Mouse (Mus musculus) hindbrain, embryonic 11.5 days (tissue): Measurements from ENCODE around the gene Wwox. TPM values are rescaled to one million over a fixed set of nuclear protein-coding genes. Genes with fewer than 3 reads are reported as not detected.

Experiments used
- ATAC-seq: fragments of 200-750 bp; cut with Nextera tagmentation; 2 replicates; pipeline ENCODE4 v1.8.0; 2017; ENCODE audit warnings: mild to moderate bottlenecking, moderate TSS enrichment, moderate library complexity; ENCODE audit not compliant: low FRiP score
- DNase-seq: peaks from one replicate; pipeline ENCODE4 v3.0.0-alpha.2; 2015; ENCODE audit warnings: low spot score
- H3K27ac ChIP-seq: fragments of 300-500 bp; sonication (generic); 2 replicates; pipeline ENCODE4 v1.5.1; 2014; ENCODE audit warnings: mild to moderate bottlenecking, low read depth, low read length
- H3K27me3 ChIP-seq: fragments of 300-500 bp; sonication (generic); 2 replicates; pipeline ENCODE4 v1.6.1; 2014; ENCODE audit warnings: mild to moderate bottlenecking, low read length, moderate library complexity, mixed read lengths; ENCODE audit not compliant: control insufficient read depth, insufficient read depth
- H3K36me3 ChIP-seq: fragments of 300-500 bp; sonication (generic); 2 replicates; pipeline ENCODE4 v1.6.1; 2014; ENCODE audit warnings: mild to moderate bottlenecking, low read length, moderate library complexity, mixed read lengths; ENCODE audit not compliant: control insufficient read depth, insufficient read depth
- H3K4me1 ChIP-seq: fragments of 300-500 bp; sonication (generic); replicated peaks from 2 replicates; pipeline ENCODE4 v1.6.1; 2014; ENCODE audit warnings: low read length, mixed read lengths; ENCODE audit not compliant: control insufficient read depth, insufficient read depth
- H3K4me2 ChIP-seq: fragments of 300-500 bp; sonication (generic); replicated peaks from 2 replicates; pipeline ENCODE4 v1.6.1; 2014; ENCODE audit warnings: mild to moderate bottlenecking, low read depth, low read length
- H3K4me3 ChIP-seq: fragments of 300-500 bp; sonication (generic); 2 replicates; pipeline ENCODE4 v1.5.1; 2014; ENCODE audit warnings: low read depth, low read length
- H3K9ac ChIP-seq: fragments of 300-500 bp; sonication (generic); 2 replicates; pipeline ENCODE4 v1.6.1; 2014; ENCODE audit warnings: low read depth, low read length
- H3K9me3 ChIP-seq: fragments of 300-500 bp; sonication (generic); 2 replicates; pipeline ENCODE4 v1.6.1; 2016; ENCODE audit warnings: low read length; ENCODE audit not compliant: control insufficient read depth
- WGBS: fragments of 180-500 bp; shearing (Covaris S2); extraction: QIAGEN DNeasy Blood & Tissue Kit; methylation state at CpG from one replicate; pipeline ENCODE4 v1.1.7; 2014; 5-methylcytosine and 5-hydroxymethylcytosine counted together
- polyA plus RNA-seq: library from polyadenylated mRNA; unstranded; fragments of >200 nt; fragmentation: Nextera tagmentation; extraction: Ambion mirVana; gene quantifications from 2 replicates; pipeline ENCODE4 v1.2.1, GENCODE M21; 2014

Gene Wwox
- polyA plus RNA-seq, 1 experiment from 2014 or later: 14.1 TPM

DNA sequence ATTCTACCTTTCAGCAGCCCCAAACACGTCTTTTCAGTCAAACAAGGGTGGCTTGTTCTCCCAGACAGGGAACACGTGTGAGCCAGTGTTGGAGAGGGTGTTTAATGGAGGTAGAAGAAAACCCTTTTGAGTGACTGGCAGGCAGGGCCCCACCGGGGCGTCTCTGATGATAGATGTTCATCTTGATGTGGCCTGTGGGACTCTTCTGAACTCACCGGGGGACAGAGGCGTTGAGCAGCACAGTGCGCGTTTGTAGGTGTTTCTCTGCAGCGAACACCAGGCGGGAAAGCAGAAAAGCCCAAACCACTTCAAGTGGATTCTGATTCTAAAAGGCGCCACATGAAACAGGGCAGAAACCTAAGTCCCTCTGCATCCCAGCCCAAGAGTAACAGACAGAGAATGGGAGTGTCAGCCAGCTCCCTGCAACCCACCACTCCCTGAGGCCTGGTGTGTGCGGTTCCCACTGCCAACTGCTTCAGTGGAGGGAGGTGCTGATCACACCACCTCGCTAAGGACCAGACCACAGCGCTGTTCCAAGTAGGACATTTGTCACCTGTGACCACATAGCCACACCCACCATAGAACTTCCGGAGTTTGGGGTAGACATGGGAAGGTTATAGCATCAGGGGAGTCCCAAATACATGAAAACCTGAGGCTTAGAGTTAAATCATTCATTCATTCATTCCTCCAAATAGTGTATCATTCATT lies 960.7 kb downstream of the Wwox start:
- Histone ChIP-seq H3K36me3 (no peaks in the 10 kb centered on the region), H3K4me1 (no peaks in the 10 kb centered on the region), H3K4me2 (no peak overlapping the region), H3K27ac (no peak overlapping the region), H3K4me3 (no peak overlapping the region), H3K9ac (no peak overlapping the region), H3K9me3 (no peaks in the 10 kb centered on the region), H3K27me3 (no peaks in the 10 kb centered on the region)
- WGBS: 73% methylated on average over 15 of the region's 15 CpGs
- DNase-seq (no peak), ATAC-seq (no peak)

Other genes with a start within 250 kb of the Wwox start
- gene Vat1l, start 234.0 kb upstream of the Wwox start, polyA plus RNA-seq: 11.1 and 12.2 TPM in 2 replicates
- gene Clec3a, start 21.6 kb upstream of the Wwox start, polyA plus RNA-seq: 0.28 TPM in 1 of 2 replicates, not detected in the other